Mouse (Mus musculus) MEL (cell line): ENCODE results near the gene Eef2k. TPM values are rescaled to one million over a fixed set of nuclear protein-coding genes. Genes with fewer than 3 reads are reported as not detected.
A peak's percentile ranks its signal among the peaks of the same experiment; 100 is the strongest.

ENCODE experiments used
- DNase-seq: peaks from one replicate; pipeline ENCODE4 v3.0.0; 2011; ENCODE audit warnings: low read depth, low spot score
- H3K27ac ChIP-seq: 2 replicates; pipeline ENCODE4 v1.5.1; 2012; ENCODE audit warnings: low read depth, mild to moderate bottlenecking, control low read depth, low read length, moderate library complexity; ENCODE audit not compliant: control insufficient read depth
- H3K27me3 ChIP-seq, 2 experiments: fragments of 150-350 bp in 1 of 2; sonication (generic) in 1 of 2; 2 replicates each; pipeline ENCODE4 v1.6.1; 2012; ENCODE audit warnings: low read length in 2 of 2, mild to moderate bottlenecking in 2 of 2, improper control_type of control experiment in 1 of 2, moderate library complexity in 1 of 2; ENCODE audit not compliant: insufficient read depth in 2 of 2, control insufficient read depth in 1 of 2
- H3K36me3 ChIP-seq, 2 experiments: 2 replicates each; pipeline ENCODE4 v1.6.1; 2012 to 2014; ENCODE audit warnings: low read length in 2 of 2, improper control_type of control experiment in 1 of 2, inconsistent platforms in 1 of 2, mild to moderate bottlenecking in 1 of 2; ENCODE audit not compliant: insufficient read depth in 2 of 2, control insufficient read depth in 1 of 2
- H3K4me1 ChIP-seq, 2 experiments: fragments of 150-350 bp in 1 of 2; sonication (generic) in 1 of 2; 2 replicates each; pipeline ENCODE4 v1.6.1; 2012; ENCODE audit warnings: low read length in 2 of 2, improper control_type of control experiment in 1 of 2, mild to moderate bottlenecking in 1 of 2; ENCODE audit not compliant: insufficient read depth in 2 of 2, control insufficient read depth in 1 of 2
- H3K4me3 ChIP-seq, 2 experiments: fragments of 150-350 bp in 1 of 2; sonication (generic) in 1 of 2; 2 replicates each; pipeline ENCODE4 v1.5.1; 2012; ENCODE audit warnings: low read depth in 2 of 2, low read length in 2 of 2, mild to moderate bottlenecking in 2 of 2, moderate library complexity in 2 of 2, control low read depth in 1 of 2, improper control_type of control experiment in 1 of 2; ENCODE audit not compliant: control insufficient read depth in 1 of 2, insufficient read depth in 1 of 2
- H3K79me2 ChIP-seq: 2 replicates; pipeline ENCODE4 v1.6.1; 2012; ENCODE audit warnings: mild to moderate bottlenecking, low read length, moderate library complexity; ENCODE audit not compliant: control insufficient read depth, poor library complexity, insufficient read depth
- H3K9ac ChIP-seq: 2 replicates; pipeline ENCODE4 v1.6.1; 2012; ENCODE audit warnings: low read depth, mild to moderate bottlenecking, control low read depth, low read length, moderate library complexity; ENCODE audit not compliant: control insufficient read depth, poor library complexity, severe bottlenecking
- H3K9me3 ChIP-seq: fragments of 150-350 bp; sonication (generic); replicated peaks from 2 replicates; pipeline ENCODE4 v1.6.1; 2012; ENCODE audit warnings: mild to moderate bottlenecking, low read length, improper control_type of control experiment, moderate library complexity; ENCODE audit not compliant: insufficient read depth
- BHLHE40 ChIP-seq: IDR thresholded peaks from 2 replicates; pipeline ENCODE4 v1.6.1; 2012; ENCODE audit warnings: low read depth, mild to moderate bottlenecking, inconsistent platforms, low read length, improper control_type of control experiment, borderline replicate concordance
- CHD1 ChIP-seq: IDR thresholded peaks from 2 replicates; pipeline ENCODE4 v1.6.1; 2012; ENCODE audit warnings: low read depth, mild to moderate bottlenecking, inconsistent platforms, low read length, improper control_type of control experiment
- CHD2 ChIP-seq: IDR thresholded peaks from 2 replicates; pipeline ENCODE4 v1.6.1; 2011; ENCODE audit warnings: low read length, improper control_type of control experiment
- CTCF ChIP-seq, 3 experiments: IDR thresholded peaks in 2 of 3; conservative IDR thresholded peaks in 1 of 3; 2 replicates each; pipeline ENCODE4 v1.5.1; 2011 to 2012; ENCODE audit warnings: low read length in 3 of 3, low read depth in 2 of 3, mild to moderate bottlenecking in 2 of 3, improper control_type of control experiment in 1 of 3, inconsistent platforms in 1 of 3, mixed read lengths in 1 of 3, moderate library complexity in 1 of 3; ENCODE audit not compliant: control insufficient read depth in 1 of 3, insufficient read depth in 1 of 3, poor library complexity in 1 of 3, severe bottlenecking in 1 of 3
- E2F4 ChIP-seq: IDR thresholded peaks from 2 replicates; pipeline ENCODE4 v1.6.1; 2011; ENCODE audit warnings: low read depth, low read length, improper control_type of control experiment, borderline replicate concordance
- ELF1 ChIP-seq: IDR thresholded peaks from 2 replicates; pipeline ENCODE4 v1.6.1; 2014; ENCODE audit warnings: low read depth, mild to moderate bottlenecking, inconsistent platforms, low read length, improper control_type of control experiment, moderate library complexity
- EP300 ChIP-seq, 2 experiments: IDR thresholded peaks; 2 replicates each; pipeline ENCODE4 v1.6.1; 2011; ENCODE audit warnings: improper control_type of control experiment in 2 of 2, low read length in 2 of 2, low read depth in 1 of 2, mild to moderate bottlenecking in 1 of 2
- ETS1 ChIP-seq: IDR thresholded peaks from 2 replicates; pipeline ENCODE4 v1.6.1; 2012; ENCODE audit warnings: low read depth, mild to moderate bottlenecking, inconsistent platforms, low read length, improper control_type of control experiment, moderate library complexity
- GABPA ChIP-seq: IDR thresholded peaks from 2 replicates; pipeline ENCODE4 v1.6.1; 2012; ENCODE audit warnings: low read depth, mild to moderate bottlenecking, inconsistent platforms, low read length, improper control_type of control experiment, moderate library complexity
- GATA1 ChIP-seq: IDR thresholded peaks from 2 replicates; pipeline ENCODE4 v1.6.1; 2011; ENCODE audit warnings: low read depth, low read length, improper control_type of control experiment
- HCFC1 ChIP-seq: IDR thresholded peaks from 2 replicates; pipeline ENCODE4 v1.6.1; 2012; ENCODE audit warnings: low read depth, mild to moderate bottlenecking, inconsistent platforms, low read length, improper control_type of control experiment, moderate library complexity
- JUND ChIP-seq: IDR thresholded peaks from 2 replicates; pipeline ENCODE4 v1.6.1; 2011; ENCODE audit warnings: low read depth, mild to moderate bottlenecking, improper control_type of control experiment, low read length
- KAT2A ChIP-seq: conservative IDR thresholded peaks from 2 replicates; pipeline ENCODE4 v1.6.1; 2012; ENCODE audit warnings: low read depth, low read length, improper control_type of control experiment, inconsistent platforms
- MAFK ChIP-seq: IDR thresholded peaks from 2 replicates; pipeline ENCODE4 v1.6.1; 2011; ENCODE audit warnings: low read depth, mild to moderate bottlenecking, low read length, improper control_type of control experiment, borderline replicate concordance
- MAX ChIP-seq: IDR thresholded peaks from 2 replicates; pipeline ENCODE4 v1.6.1; 2011; ENCODE audit warnings: low read length, improper control_type of control experiment
- MAZ ChIP-seq: IDR thresholded peaks from 2 replicates; pipeline ENCODE4 v1.6.1; 2012; ENCODE audit warnings: low read depth, mild to moderate bottlenecking, inconsistent platforms, low read length, improper control_type of control experiment
- MYB ChIP-seq: IDR thresholded peaks from 2 replicates; pipeline ENCODE4 v1.6.1; 2011; ENCODE audit warnings: mild to moderate bottlenecking, low read depth, low read length, improper control_type of control experiment
- MYC ChIP-seq: IDR thresholded peaks from 2 replicates; pipeline ENCODE4 v1.6.1; 2011; ENCODE audit warnings: low read depth, mild to moderate bottlenecking, low read length, improper control_type of control experiment, moderate library complexity
- NELFE ChIP-seq: IDR thresholded peaks from 2 replicates; pipeline ENCODE4 v1.6.1; 2011; ENCODE audit warnings: low read depth, low read length, improper control_type of control experiment
- POLR2A ChIP-seq, 2 experiments: IDR thresholded peaks; 2 replicates each; pipeline ENCODE4 v1.6.1; 2011 to 2012; ENCODE audit warnings: low read length in 2 of 2, mild to moderate bottlenecking in 2 of 2, control low read depth in 1 of 2, improper control_type of control experiment in 1 of 2, low read depth in 1 of 2, moderate library complexity in 1 of 2; ENCODE audit not compliant: control insufficient read depth in 1 of 2, insufficient read depth in 1 of 2, poor library complexity in 1 of 2
- POLR2AphosphoS2 ChIP-seq: IDR thresholded peaks from 2 replicates; pipeline ENCODE4 v1.6.1; 2011; ENCODE audit warnings: low read length, improper control_type of control experiment
- POLR2AphosphoS5 ChIP-seq: IDR thresholded peaks from 2 replicates; pipeline ENCODE4 v1.6.1; 2012; ENCODE audit warnings: low read depth, borderline replicate concordance, mild to moderate bottlenecking, inconsistent platforms, low read length, moderate library complexity, mixed read lengths
- RAD21 ChIP-seq: IDR thresholded peaks from 2 replicates; pipeline ENCODE4 v1.6.1; 2011; ENCODE audit warnings: mild to moderate bottlenecking, low read depth, low read length, improper control_type of control experiment
- RCOR1 ChIP-seq: IDR thresholded peaks from 2 replicates; pipeline ENCODE4 v1.6.1; 2012; ENCODE audit warnings: low read depth, mild to moderate bottlenecking, inconsistent platforms, low read length, improper control_type of control experiment
- SIN3A ChIP-seq: IDR thresholded peaks from 2 replicates; pipeline ENCODE4 v1.6.1; 2012; ENCODE audit warnings: low read length, improper control_type of control experiment, inconsistent platforms
- SMC3 ChIP-seq: IDR thresholded peaks from 2 replicates; pipeline ENCODE4 v1.6.1; 2011; ENCODE audit warnings: low read depth, low read length, improper control_type of control experiment
- TAL1 ChIP-seq: IDR thresholded peaks from 2 replicates; pipeline ENCODE4 v1.6.1; 2012; ENCODE audit warnings: mild to moderate bottlenecking, inconsistent platforms, low read length, moderate library complexity, mixed read lengths
- TBP ChIP-seq: IDR thresholded peaks from 2 replicates; pipeline ENCODE4 v1.8.0; 2011; ENCODE audit warnings: low read depth, low read length, improper control_type of control experiment
- TCF12 ChIP-seq: IDR thresholded peaks from 2 replicates; pipeline ENCODE4 v1.6.1; 2014; ENCODE audit warnings: low read depth, mild to moderate bottlenecking, inconsistent platforms, low read length, improper control_type of control experiment, moderate library complexity
- UBTF ChIP-seq: IDR thresholded peaks from 2 replicates; pipeline ENCODE4 v1.6.1; 2012; ENCODE audit warnings: low read depth, mild to moderate bottlenecking, inconsistent platforms, low read length, improper control_type of control experiment, moderate library complexity, borderline replicate concordance; ENCODE audit not compliant: insufficient read depth
- USF1 ChIP-seq: IDR thresholded peaks from 2 replicates; pipeline ENCODE4 v1.6.1; 2014; ENCODE audit warnings: low read depth, mild to moderate bottlenecking, inconsistent platforms, low read length, improper control_type of control experiment, moderate library complexity
- USF2 ChIP-seq, 2 experiments: IDR thresholded peaks; 2 replicates each; pipeline ENCODE4 v1.6.1; 2011 to 2012; ENCODE audit warnings: improper control_type of control experiment in 2 of 2, low read length in 2 of 2, borderline replicate concordance in 1 of 2, inconsistent platforms in 1 of 2, low read depth in 1 of 2, mild to moderate bottlenecking in 1 of 2; ENCODE audit not compliant: insufficient read depth in 1 of 2
- ZC3H11A ChIP-seq: IDR thresholded peaks from 2 replicates; pipeline ENCODE4 v1.6.1; 2012; ENCODE audit warnings: low read depth, mild to moderate bottlenecking, inconsistent platforms, low read length, improper control_type of control experiment
- ZKSCAN1 ChIP-seq: IDR thresholded peaks from 2 replicates; pipeline ENCODE4 v1.6.1; 2012; ENCODE audit warnings: low read depth, mild to moderate bottlenecking, inconsistent platforms, low read length, improper control_type of control experiment, moderate library complexity
- ZMIZ1 ChIP-seq: IDR thresholded peaks from 2 replicates; pipeline ENCODE4 v1.6.1; 2012; ENCODE audit warnings: low read depth, mild to moderate bottlenecking, inconsistent platforms, low read length, improper control_type of control experiment, moderate library complexity
- ZNF384 ChIP-seq: IDR thresholded peaks from 2 replicates; pipeline ENCODE4 v1.6.1; 2012; ENCODE audit warnings: low read depth, mild to moderate bottlenecking, inconsistent platforms, low read length, improper control_type of control experiment
- polyA plus RNA-seq, 2 experiments: library from polyadenylated mRNA; stranded (reverse) in 1 of 2; unstranded in 1 of 2; fragments of >175 nt in 1 of 2; fragments of >200 nt in 1 of 2; gene quantifications; 2 replicates each; pipeline versions ENCODE4 v1.2.1 to v1.2.4; 2012; ENCODE audit warnings: low replicate concordance in 2 of 2, low read depth in 1 of 2; ENCODE audit not compliant: insufficient read length in 2 of 2, insufficient read depth in 1 of 2, missing spikeins in 1 of 2
- total RNA-seq: library from RNA; depleted of rRNA; stranded (reverse); fragments of 300-350 nt; gene quantifications from 2 replicates; pipeline ENCODE4 v1.2.3, GENCODE M21; 2012

Gene Eef2k
- total and polyA plus RNA-seq, 3 experiments: 56.2 to 69.2 TPM; not detected in 1

- DNase-seq: peak; percentile 81
- TF ChIP-seq USF2 (IDR thresholded peaks at IDR 0.05; ENCODE audit: borderline replicate concordance in 1 of 2, insufficient read depth in 1 of 2, low read depth in 1 of 2, low read length in 2 of 2) (no peak), GABPA (no peak), MAX (no peak), MAFK (no peak), MYC (no peak), POLR2AphosphoS5 (no peak), POLR2A (IDR thresholded peaks at IDR 0.05; ENCODE audit: control insufficient read depth in 1 of 2, insufficient read depth in 1 of 2, low read depth in 1 of 2, low read length in 2 of 2, poor library complexity in 1 of 2) (peak in 1 of 2 experiments; percentile 61; a peak in 1 of 4 replicates), NELFE (peak; percentile 31; the same call in 1 of the 2 replicates), ZNF384 (peak; percentile 39), MYB (peak; percentile 97), ZMIZ1 (0 out of 2 replicates have a peak, but pooled peaks have one; percentile 17), SMC3 (no peak), ZC3H11A (no peak), BHLHE40 (no peak), USF1 (peak; percentile 61; the same call in 1 of the 2 replicates), TBP (peak; percentile 52; the same call in 1 of the 2 replicates), ELF1 (no peak), SIN3A (peak; percentile 90), CHD2 (no peak), TAL1 (no peak), RAD21 (no peak), EP300 (IDR thresholded peaks at IDR 0.05; ENCODE audit: low read depth in 1 of 2, low read length in 2 of 2) (peak; percentile 79 to 88), UBTF (no peak), CTCF (IDR thresholded peaks at IDR 0.05 in 2 of 3, conservative IDR thresholded peaks at IDR 0.05 in 1 of 3; ENCODE audit: control insufficient read depth in 1 of 3, insufficient read depth in 1 of 3, low read depth in 2 of 3, low read length in 3 of 3, poor library complexity in 1 of 3, severe bottlenecking in 1 of 3) (no peak), ETS1 (peak; percentile 95), TCF12 (peak; percentile 66), JUND (no peak), POLR2AphosphoS2 (no peak), HCFC1 (no peak), RCOR1 (no peak), ZKSCAN1 (no peak), E2F4 (no peak), KAT2A (no peak), MAZ (0 out of 2 replicates have a peak, but pooled peaks have one; percentile 43), CHD1 (0 out of 2 replicates have a peak, but pooled peaks have one; percentile 33), GATA1 (0 out of 2 replicates have a peak, but pooled peaks have one; percentile 52)
Observed at GRCm38 (mm10) chr7:120860799-120861487, 18.3 kb downstream of the Eef2k start.

More at GRCm38 (mm10) chr7:120860799-120861487, 18.3 kb downstream of the Eef2k start:
- no peaks in the 10 kb centered on the region for H3K27me3 ChIP-seq
- H3K9me3 ChIP-seq: no peaks in the 10 kb centered on the region
- H3K36me3 ChIP-seq: peaks cover 2 to 58% of the 10 kb centered on the region in 2 experiments; a peak in 3 of 4 replicates
- peak overlapping the region; percentile 3 to 44; a peak in 3 of 4 replicates for H3K4me3 ChIP-seq
- H3K9ac ChIP-seq: peak overlapping the region; percentile 67
- peaks cover 38 to 50% of the 10 kb centered on the region in 2 experiments for H3K4me1 ChIP-seq
- peak overlapping the region; percentile 95 for H3K27ac ChIP-seq
- H3K79me2 ChIP-seq: peaks cover 22% of the 10 kb centered on the region
